7 mouse cellular contexts compared by ENCODE assay signal in the genomic region with DNA sequence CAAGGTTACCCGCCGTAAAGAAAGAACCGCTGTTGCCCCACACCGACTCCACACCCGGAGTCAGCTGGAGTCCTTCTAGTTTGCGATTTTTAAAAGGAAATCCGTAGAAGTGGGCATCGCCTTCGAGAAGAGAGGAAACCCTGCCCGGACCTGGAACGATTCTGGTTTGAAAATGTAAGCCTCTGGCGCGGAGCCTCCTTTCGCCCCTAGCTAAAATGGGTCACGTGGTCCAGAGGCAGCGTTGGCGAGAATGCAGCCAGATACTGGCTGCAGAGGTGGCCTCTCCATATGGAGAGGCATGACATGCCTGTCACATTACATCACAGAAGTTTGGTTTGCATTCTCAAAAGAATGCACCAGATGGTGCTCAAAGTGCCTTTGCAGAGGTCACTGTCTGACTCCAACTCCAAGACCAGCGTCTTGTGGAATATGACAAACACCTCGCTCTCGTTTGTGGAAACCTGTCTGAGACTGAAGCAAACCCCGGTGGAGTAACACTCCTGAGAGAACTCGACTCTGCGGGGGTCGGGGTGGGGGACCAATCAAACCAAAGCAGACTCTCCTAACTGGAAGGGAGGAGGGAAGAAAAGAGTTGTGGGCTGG.
DNase-seq lines count a peak whose midpoint lies in the region; TF ChIP-seq lines count a peak whose summit lies in the region.

No protein-coding gene starts in this region.

- H3K9me3 ChIP-seq in forebrain, embryonic 10.5 days, result no peaks in the 10 kb centered on the region

- peak overlapping the region; percentile 82 for H3K27ac ChIP-seq in forebrain, embryonic 10.5 days
- H3K27ac ChIP-seq in left cerebral cortex, adult 2 months, result peak overlapping the region; percentile 88

- H3K4me3 ChIP-seq in forebrain, embryonic 10.5 days, result peak overlapping the region; percentile 70
- H3K4me3 ChIP-seq in left cerebral cortex, adult 2 months, result peak overlapping the region; percentile 76

- peak; percentile 36 for TF ChIP-seq CTCF in left cerebral cortex, adult 2 months (IDR thresholded peaks at IDR 0.05)

- no peaks in the 10 kb centered on the region for H3K36me3 ChIP-seq in forebrain, embryonic 10.5 days (replicated peaks)

- H3K4me1 ChIP-seq in forebrain, embryonic 10.5 days, result peaks cover 15% of the 10 kb centered on the region

- WGBS in forebrain, embryonic 10.5 days, result under 1% methylated on average over 24 of the region's 24 CpGs

- H3K27me3 ChIP-seq in forebrain, embryonic 10.5 days (ENCODE audit: poor library complexity, severe bottlenecking), result peaks cover 8% of the 10 kb centered on the region; the same call in 1 of the 2 replicates

- intact Hi-C loops in left cerebral cortex, adult 2 months (cut with DNase I), result no loop called here

- DNase-seq in Muller cell, postnatal 12 days (ENCODE audit: inconsistent ontology term), result peak; percentile 78
- peak; percentile 68 for DNase-seq in c-Kit-positive CD71-positive TER-119-negative erythroid progenitor cells, embryonic 14.5 days (ENCODE audit: low read depth)
- peak; percentile 77 for DNase-seq in forebrain, embryonic 10.5 days (ENCODE audit: extremely low spot score, low spot score)
- DNase-seq in heart, postnatal 4 days, result peak; percentile 79
- peak; percentile 54 to 64 for DNase-seq in left cerebral cortex, adult 2 months (ENCODE audit: extremely low spot score in 1 of 2, low spot score in 2 of 2)
- peak; percentile 76 to 82 for DNase-seq in lung, postnatal 4 days
- DNase-seq in right cerebral cortex, adult 18-20 months, result peak; percentile 63

Comparison
In these comparisons a context has a peak if more than half of its experiments do, and no peak if none do; other contexts are left out.
1. Peak in every context shown above with its lines: DNase-seq, H3K4me3 ChIP-seq and H3K27ac ChIP-seq.